ENCODE assay signal across 8 mouse cellular contexts in genomic region chr12:51690893-51691844, GRCm38 (mm10). TPM values are rescaled to one million over a fixed set of nuclear protein-coding genes. Genes with fewer than 3 reads are reported as not detected.
DNase-seq lines count a peak whose midpoint lies in the region; ATAC-seq and TF ChIP-seq lines count a peak whose summit lies in the region.

Gene Ap4s1, plus strand, starts transcription at chr12:51691033.

- 0 out of 2 replicates have a peak, but pooled peaks cover 2% of the 10 kb centered on the region for H3K36me3 ChIP-seq in heart, embryonic 13.5 days
- no peaks in the 10 kb centered on the region for H3K36me3 ChIP-seq in liver, embryonic 14.5 days (replicated peaks; ENCODE audit: control insufficient read depth, insufficient read depth, low read depth)
- no peaks in the 10 kb centered on the region for H3K36me3 ChIP-seq in stomach, embryonic 15.5 days

- TF ChIP-seq CTCF in liver, embryonic 14.5 days (IDR thresholded peaks at IDR 0.05; ENCODE audit: low read depth) = no peak

- H3K27ac ChIP-seq in heart, embryonic 13.5 days (replicated peaks) = peak within 1 kb of the TSS; percentile 100
- H3K27ac ChIP-seq in liver, embryonic 14.5 days = peak within 1 kb of the TSS; percentile 96
- peak within 1 kb of the TSS; percentile 99 for H3K27ac ChIP-seq in stomach, embryonic 15.5 days

- 2% methylated on average over 99 of the region's 108 CpGs for WGBS in heart, embryonic 13.5 days
- under 1% methylated on average over 105 of the region's 108 CpGs for WGBS in liver, embryonic 14.5 days (ENCODE audit: insufficient replicate concordance)
- WGBS in stomach, embryonic 15.5 days = under 1% methylated on average over 92 of the region's 108 CpGs

- no peak for TF ChIP-seq EP300 in liver, embryonic 14.5 days (IDR thresholded peaks at IDR 0.05; ENCODE audit: low read depth)

- peaks cover 53% of the 10 kb centered on the region for H3K4me1 ChIP-seq in heart, embryonic 13.5 days
- H3K4me1 ChIP-seq in liver, embryonic 14.5 days (replicated peaks; ENCODE audit: control insufficient read depth in 2 of 2, insufficient read depth in 2 of 2, low read length in 1 of 2) = peaks cover 16 to 27% of the 10 kb centered on the region in 2 experiments
- H3K4me1 ChIP-seq in stomach, embryonic 15.5 days = peaks cover 3% of the 10 kb centered on the region; the same call in 1 of the 2 replicates

- H3K9ac ChIP-seq in heart, embryonic 13.5 days = peak within 1 kb of the TSS; percentile 100
- peak within 1 kb of the TSS; percentile 100 for H3K9ac ChIP-seq in liver, embryonic 14.5 days (replicated peaks)
- H3K9ac ChIP-seq in stomach, embryonic 15.5 days = peak within 1 kb of the TSS; percentile 98

- H3K27me3 ChIP-seq in heart, embryonic 13.5 days (replicated peaks) = no peaks in the 10 kb centered on the region
- no peaks in the 10 kb centered on the region for H3K27me3 ChIP-seq in liver, embryonic 14.5 days (ENCODE audit: control insufficient read depth, insufficient read depth, low read length)
- H3K27me3 ChIP-seq in stomach, embryonic 15.5 days (replicated peaks) = no peaks in the 10 kb centered on the region

- H3K9me3 ChIP-seq in heart, embryonic 13.5 days = no peaks in the 10 kb centered on the region
- no peaks in the 10 kb centered on the region for H3K9me3 ChIP-seq in liver, embryonic 14.5 days (ENCODE audit: control insufficient read depth, low read length)
- no peaks in the 10 kb centered on the region for H3K9me3 ChIP-seq in stomach, embryonic 15.5 days

- ATAC-seq in erythroid progenitor cell, adult 5-6 weeks (replicated peaks; ENCODE audit: low FRiP score, poor library complexity, severe bottlenecking) = peak; percentile 67
- peak; percentile 73 for ATAC-seq in heart, embryonic 13.5 days (ENCODE audit: extremely low read depth, insufficient number of reproducible peaks, low FRiP score, low TSS enrichment)
- ATAC-seq in liver, embryonic 14.5 days (ENCODE audit: insufficient read depth) = peak; percentile 68
- peak; percentile 67 for ATAC-seq in stomach, embryonic 15.5 days (ENCODE audit: insufficient read depth, low FRiP score, low read depth)

- H3K4me3 ChIP-seq in heart, embryonic 13.5 days = peak within 1 kb of the TSS; percentile 99
- H3K4me3 ChIP-seq in liver, embryonic 14.5 days (ENCODE audit: insufficient read depth in 1 of 2, low read depth in 2 of 2, low read length in 2 of 2) = peak within 1 kb of the TSS; percentile 99 to 100
- peak within 1 kb of the TSS; percentile 98 for H3K4me3 ChIP-seq in stomach, embryonic 15.5 days (replicated peaks)

- H3K4me2 ChIP-seq in heart, embryonic 13.5 days = peak within 1 kb of the TSS; percentile 87
- peak within 1 kb of the TSS; percentile 84 for H3K4me2 ChIP-seq in liver, embryonic 14.5 days (ENCODE audit: low read depth)
- peak within 1 kb of the TSS; percentile 59 for H3K4me2 ChIP-seq in stomach, embryonic 15.5 days

- peak; percentile 85 for DNase-seq in CD4-positive helper T cell, adult 2 months (ENCODE audit: low read depth, low spot score)
- DNase-seq in brain, embryonic 18.5 days (ENCODE audit: low read depth, low spot score) = peak; percentile 24
- DNase-seq in kidney, postnatal 10 days = peak; percentile 80
- DNase-seq in liver, embryonic 14.5 days (ENCODE audit: low read depth in 3 of 3, low spot score in 3 of 3) = peak; percentile 46 to 59 (median 47)
- DNase-seq in neural tube, embryonic 10.5 days (ENCODE audit: extremely low spot score, low spot score) = peak; percentile 89

RNA-seq across cellular contexts. Expression of gene Ap4s1, which starts in this region (rescaled TPM):
- 2.5 and 13.7 TPM in 2 replicates for total RNA-seq in erythroid progenitor cell, adult 5-6 weeks (2015; ENCODE audit: low replicate concordance)
- 4.4 and 29.4 TPM in 2 replicates for total RNA-seq in erythroid progenitor cell, adult 5-6 weeks (2017; ENCODE audit: low replicate concordance)
- 27.6 and 35.2 TPM in 2 replicates for polyA plus RNA-seq in heart, embryonic 13.5 days (2015; fragmentation: Nextera tagmentation; extraction: Ambion mirVana)
- 4.6 and 6.4 TPM in 2 replicates for polyA plus RNA-seq in liver, embryonic 14.5 days (2012; rRNA removed)
- 16.4 and 16.8 TPM in 2 replicates for polyA plus RNA-seq in liver, embryonic 14.5 days (2014; fragmentation: Nextera tagmentation; extraction: Ambion mirVana)
- 27.7 and 31.3 TPM in 2 replicates for polyA plus RNA-seq in stomach, embryonic 15.5 days (2015; fragmentation: Nextera tagmentation; extraction: Ambion mirVana)

Comparison
In these comparisons a context has a peak if more than half of its experiments do, and no peak if none do; other contexts are left out.
1. Peak in every context shown above with its lines: DNase-seq, ATAC-seq, H3K4me3 ChIP-seq and H3K27ac ChIP-seq.
2. DNase-seq: peak in every context shown above with its lines; median percentile 89 in neural tube, embryonic 10.5 days; 85 in CD4-positive helper T cell, adult 2 months; 80 in kidney, postnatal 10 days; 47 in liver, embryonic 14.5 days; 24 in brain, embryonic 18.5 days.